Mouse (Mus musculus): ENCODE measurements around the gene Pgd. TPM values are rescaled to one million over a fixed set of nuclear protein-coding genes. Genes with fewer than 3 reads are reported as not detected.
"Not testable (repeated sequence)": the region's sequence is repeated elsewhere in the genome, so short reads cannot be mapped to it uniquely, and the experiment has no call there.

The Pgd gene
- polyA plus RNA-seq, 1 experiment from 2014 or later, result 133 TPM

DNA sequence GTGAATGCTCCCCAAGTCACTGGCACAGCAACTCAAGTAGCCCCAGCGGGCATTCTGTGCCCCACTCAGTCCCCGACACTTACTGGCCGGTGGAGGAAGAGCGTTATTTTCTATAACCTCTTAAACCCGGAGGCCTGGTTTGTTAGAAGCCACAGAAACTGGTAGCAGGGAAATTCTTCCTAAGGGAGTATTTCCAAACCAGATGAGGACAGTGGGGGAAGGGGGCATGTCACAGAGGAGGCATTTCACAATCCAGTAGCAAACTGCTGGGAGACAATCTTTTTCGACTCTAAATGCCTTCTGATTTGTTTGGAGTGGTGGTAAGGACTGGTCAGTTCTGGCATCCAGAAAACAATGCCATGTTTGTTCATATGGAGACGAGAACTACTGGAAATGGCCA lies 12.6 kb upstream of the Pgd start:
- 82% methylated on average over 7 of the region's 7 CpGs for WGBS
- Histone ChIP-seq H3K27me3 (ENCODE audit: insufficient read depth, poor library complexity, severe bottlenecking) (no peaks in the 10 kb centered on the region), H3K4me1 (0 out of 2 replicates have a peak, but pooled peaks cover 10% of the 10 kb centered on the region), H3K36me3 (peaks cover 48% of the 10 kb centered on the region), H3K4me3 (no peak overlapping the region), H3K27ac (no peak overlapping the region), H3K9me3 (no peaks in the 10 kb centered on the region)
- no peak for DNase-seq (ENCODE audit: low spot score)

GRCm38 (mm10) chr4:149178328-149178727 lies 11.8 kb upstream of the Pgd start:
- WGBS, result 79% methylated on average over 7 of the region's 7 CpGs
- H3K4me1 ChIP-seq, result peaks cover 10% of the 10 kb centered on the region; the same call in 1 of the 2 replicates
- no peaks in the 10 kb centered on the region for H3K27me3 ChIP-seq (ENCODE audit: insufficient read depth, poor library complexity, severe bottlenecking)
- no peaks in the 10 kb centered on the region for H3K9me3 ChIP-seq
- H3K4me3 ChIP-seq, result no peak overlapping the region
- no peak for DNase-seq (ENCODE audit: low spot score)
- H3K36me3 ChIP-seq, result peaks cover 41% of the 10 kb centered on the region
- H3K27ac ChIP-seq, result no peak overlapping the region

DNA sequence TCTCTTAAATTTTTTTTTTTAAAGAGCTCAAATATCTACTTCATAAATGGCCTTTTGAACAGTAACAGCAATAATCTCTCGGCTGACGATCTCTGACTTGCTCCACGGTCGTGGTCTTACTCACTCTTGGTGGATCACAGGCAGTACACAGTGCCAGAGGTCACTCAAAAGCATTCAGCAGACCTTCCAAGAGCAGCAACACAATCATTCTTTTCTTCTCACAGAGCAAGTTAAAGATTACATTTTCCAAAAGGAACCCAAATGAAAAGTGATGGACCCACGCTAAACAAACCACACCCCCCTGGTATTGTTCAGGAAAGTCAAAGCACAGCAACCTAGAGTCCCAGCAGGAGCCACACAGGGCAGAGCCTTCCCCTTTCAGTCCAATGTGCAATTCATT lies 10.5 kb upstream of the Pgd start:
- H3K27me3 ChIP-seq (ENCODE audit: insufficient read depth, poor library complexity, severe bottlenecking), result no peaks in the 10 kb centered on the region
- peaks cover 28% of the 10 kb centered on the region for H3K36me3 ChIP-seq
- H3K27ac ChIP-seq, result no peak overlapping the region
- H3K9me3 ChIP-seq, result no peaks in the 10 kb centered on the region
- DNase-seq (ENCODE audit: low spot score), result no peak
- 70% methylated on average over 5 of the region's 5 CpGs for WGBS
- peaks cover 17% of the 10 kb centered on the region for H3K4me1 ChIP-seq
- no peak overlapping the region for H3K4me3 ChIP-seq

DNA sequence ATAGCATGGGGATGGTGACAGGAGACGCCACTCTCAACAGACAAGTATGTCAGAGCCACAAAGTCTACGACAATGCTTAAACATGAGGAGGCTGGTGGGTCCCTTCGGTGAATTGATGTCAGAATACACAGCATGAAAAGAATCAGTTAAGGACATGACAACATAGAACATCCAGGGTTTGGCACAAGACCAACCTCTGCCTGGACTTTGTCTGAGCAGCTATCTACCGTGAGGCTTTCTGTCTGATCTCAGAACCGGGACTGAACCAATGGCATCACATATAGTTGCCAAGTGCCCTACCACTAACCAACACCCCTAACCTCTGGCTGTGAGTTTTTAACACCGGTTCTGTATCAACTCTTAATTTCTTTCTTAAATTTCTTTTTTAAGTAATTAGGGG lies 10.1 kb upstream of the Pgd start:
- H3K36me3 ChIP-seq, result peaks cover 24% of the 10 kb centered on the region
- no peak overlapping the region for H3K4me3 ChIP-seq
- no peaks in the 10 kb centered on the region for H3K27me3 ChIP-seq (ENCODE audit: insufficient read depth, poor library complexity, severe bottlenecking)
- H3K27ac ChIP-seq, result no peak overlapping the region
- peaks cover 17% of the 10 kb centered on the region for H3K4me1 ChIP-seq
- WGBS, result 84% methylated on average over 6 of the region's 6 CpGs
- no peak for DNase-seq (ENCODE audit: low spot score)
- H3K9me3 ChIP-seq, result no peaks in the 10 kb centered on the region

DNA sequence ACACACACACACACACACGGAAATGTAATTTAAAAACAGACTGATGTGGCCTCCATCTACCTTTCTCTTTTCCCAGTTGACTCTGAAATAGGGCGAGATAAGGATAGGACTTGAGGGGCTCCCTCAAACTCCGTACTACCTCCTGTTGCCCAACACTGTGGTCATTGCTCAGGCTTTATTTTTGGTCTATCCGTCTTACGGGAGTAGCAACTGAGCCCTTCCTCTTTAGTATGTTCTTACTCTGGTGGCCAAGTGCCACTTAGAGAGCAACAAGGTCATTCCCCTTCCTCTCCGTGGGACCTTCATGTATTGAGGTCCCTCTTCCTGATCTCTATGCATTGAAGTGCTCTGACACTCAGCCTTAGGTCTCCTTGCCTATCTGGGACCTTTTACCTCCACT lies 7.1 kb upstream of the Pgd start:
- DNase-seq (ENCODE audit: low spot score), result no peak
- Histone ChIP-seq H3K4me3 (no peak overlapping the region), H3K27ac (no peak overlapping the region), H3K9me3 (no peaks in the 10 kb centered on the region), H3K36me3 (peaks cover 3% of the 10 kb centered on the region; the same call in 1 of the 2 replicates), H3K27me3 (ENCODE audit: insufficient read depth, poor library complexity, severe bottlenecking) (no peaks in the 10 kb centered on the region), H3K4me1 (peaks cover 9% of the 10 kb centered on the region)
- WGBS, result 79% methylated on average over 6 of the region's 6 CpGs

GRCm38 (mm10) chr4:149172666-149173065 lies 6.1 kb upstream of the Pgd start:
- WGBS, result 76% methylated on average over 2 of the region's 2 CpGs
- Histone ChIP-seq H3K36me3 (peaks cover 3% of the 10 kb centered on the region; the same call in 1 of the 2 replicates), H3K27ac (peak overlapping the region; percentile 3; the same call in 1 of the 2 replicates), H3K27me3 (ENCODE audit: insufficient read depth, poor library complexity, severe bottlenecking) (no peaks in the 10 kb centered on the region), H3K4me3 (no peak overlapping the region), H3K9me3 (no peaks in the 10 kb centered on the region), H3K4me1 (peaks cover 9% of the 10 kb centered on the region)
- DNase-seq (ENCODE audit: low spot score), result no peak

- H3K27ac ChIP-seq, result peak overlapping the region; percentile 3; the same call in 1 of the 2 replicates
- 87% methylated on average over 5 of the region's 5 CpGs for WGBS
- peaks cover 3% of the 10 kb centered on the region; the same call in 1 of the 2 replicates for H3K36me3 ChIP-seq
- H3K27me3 ChIP-seq (ENCODE audit: insufficient read depth, poor library complexity, severe bottlenecking), result no peaks in the 10 kb centered on the region
- DNase-seq (ENCODE audit: low spot score), result no peak
- H3K4me1 ChIP-seq, result peaks cover 9% of the 10 kb centered on the region
- H3K4me3 ChIP-seq, result no peak overlapping the region
- H3K9me3 ChIP-seq, result no peaks in the 10 kb centered on the region
Observed at GRCm38 (mm10) chr4:149172083-149172482, 5.5 kb upstream of the Pgd start.

DNA sequence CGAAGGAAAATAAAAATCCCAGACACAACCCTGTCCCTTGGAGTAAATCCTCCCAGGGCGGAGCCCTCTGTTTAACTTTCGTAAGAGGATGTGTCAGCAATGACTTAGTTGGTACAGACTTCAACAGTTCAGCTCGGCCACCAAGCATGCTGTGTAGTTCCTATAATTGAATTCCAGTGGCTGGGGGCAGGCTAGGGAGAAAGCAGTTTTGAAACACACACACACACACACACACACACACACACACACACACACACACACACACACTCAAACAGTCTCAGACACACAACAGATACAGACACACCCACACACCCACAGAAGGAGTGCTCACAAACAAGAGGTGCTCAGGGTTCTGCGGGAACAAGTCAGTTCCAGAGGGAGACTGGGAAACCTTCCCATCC lies 5.0 kb upstream of the Pgd start:
- DNase-seq (ENCODE audit: low spot score), result no peak
- H3K4me3 ChIP-seq, result no peak overlapping the region
- H3K36me3 ChIP-seq, result peaks cover 3% of the 10 kb centered on the region; the same call in 1 of the 2 replicates
- H3K4me1 ChIP-seq, result peaks cover 9% of the 10 kb centered on the region
- H3K27ac ChIP-seq, result no peak overlapping the region
- no peaks in the 10 kb centered on the region for H3K27me3 ChIP-seq (ENCODE audit: insufficient read depth, poor library complexity, severe bottlenecking)
- 78% methylated on average over 5 of the region's 5 CpGs for WGBS
- H3K9me3 ChIP-seq, result no peaks in the 10 kb centered on the region

DNA sequence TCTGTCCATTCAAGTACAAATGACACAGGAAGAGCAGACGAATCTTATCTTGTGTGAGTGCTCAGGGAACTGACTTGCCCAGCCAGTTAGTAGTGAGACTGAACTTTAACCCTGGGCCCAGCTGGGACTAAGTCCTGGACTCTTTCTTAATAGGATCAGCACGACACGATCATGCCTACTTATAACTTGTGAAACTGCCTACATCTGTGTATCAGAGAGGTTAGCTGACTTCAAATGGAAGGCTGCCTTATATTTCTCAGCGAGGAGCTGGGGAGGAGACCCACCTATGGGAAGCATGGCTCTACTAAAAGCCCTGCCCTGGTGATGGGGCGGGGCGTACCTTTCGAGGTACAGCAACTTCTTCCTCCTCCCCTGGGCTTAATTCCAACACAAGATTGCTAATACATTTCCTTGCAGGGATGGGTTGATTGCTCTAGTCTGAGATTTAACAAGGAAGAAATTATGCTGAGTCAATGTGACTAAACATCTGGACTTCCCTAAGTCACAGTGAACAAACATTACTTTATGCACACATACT lies 3.9 kb upstream of the Pgd start:
- Histone ChIP-seq H3K27ac (peak overlapping the region; percentile 42; the same call in 1 of the 2 replicates), H3K9me3 (no peaks in the 10 kb centered on the region), H3K4me3 (no peak overlapping the region), H3K4me1 (peaks cover 17% of the 10 kb centered on the region), H3K36me3 (peaks cover 3% of the 10 kb centered on the region; the same call in 1 of the 2 replicates), H3K27me3 (ENCODE audit: insufficient read depth, poor library complexity, severe bottlenecking) (no peaks in the 10 kb centered on the region)
- WGBS, result 70% methylated on average over 7 of the region's 7 CpGs
- no peak for DNase-seq (ENCODE audit: low spot score)

DNA sequence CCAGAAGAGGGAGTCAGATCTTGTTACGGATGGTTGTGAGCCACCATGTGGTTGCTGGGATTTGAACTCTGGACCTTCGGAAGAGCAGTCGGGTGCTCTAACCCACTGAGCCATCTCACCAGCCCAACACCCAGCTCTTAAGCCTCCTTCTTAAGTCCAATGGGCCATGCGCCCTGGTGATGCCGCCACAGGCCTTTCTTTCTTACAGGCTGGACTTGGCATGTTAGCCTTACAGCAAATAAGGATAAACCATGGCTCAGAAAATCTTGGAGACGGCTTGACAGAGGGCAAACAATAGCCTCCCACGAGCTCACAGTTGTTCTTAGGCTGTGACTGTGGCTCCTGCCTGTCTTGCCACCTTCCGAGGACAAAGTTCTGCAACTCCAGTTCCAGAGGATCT lies 3.4 kb upstream of the Pgd start:
- not testable (repeated sequence) for H3K36me3 ChIP-seq; DNase-seq (ENCODE audit: low spot score); H3K9me3 ChIP-seq; H3K4me3 ChIP-seq; H3K27me3 ChIP-seq (ENCODE audit: insufficient read depth, poor library complexity, severe bottlenecking)
- 86% methylated on average over 7 of the region's 8 CpGs for WGBS
- Histone ChIP-seq H3K27ac (peak overlapping the region; percentile 42; the same call in 1 of the 2 replicates), H3K4me1 (peaks cover 23% of the 10 kb centered on the region)

DNA sequence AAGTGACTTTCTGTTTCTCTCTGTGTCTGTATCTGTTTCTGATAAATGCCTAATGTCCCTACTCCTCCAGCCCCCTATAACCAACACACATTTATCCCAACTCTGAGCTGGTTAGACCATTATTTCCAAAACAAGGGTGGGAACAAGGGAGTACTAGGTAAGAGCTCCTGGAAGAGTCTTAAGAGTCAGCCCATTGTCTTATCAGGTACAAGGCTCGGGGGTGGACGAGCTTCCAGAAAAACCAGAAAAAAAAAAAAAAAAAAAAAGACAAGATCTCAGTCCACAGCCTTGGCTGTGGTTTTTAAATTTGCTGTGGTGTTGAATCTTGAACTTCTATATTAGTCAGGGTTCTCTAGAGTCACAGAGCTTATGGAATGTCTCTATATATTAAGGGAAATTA lies 1.4 kb upstream of the Pgd start:
- Histone ChIP-seq H3K36me3 (peaks cover 23% of the 10 kb centered on the region), H3K9me3 (no peaks in the 10 kb centered on the region), H3K4me1 (peaks cover 27% of the 10 kb centered on the region), H3K27me3 (ENCODE audit: insufficient read depth, poor library complexity, severe bottlenecking) (no peaks in the 10 kb centered on the region), H3K4me3 (no peak overlapping the region), H3K27ac (no peak overlapping the region)
- no peak for DNase-seq (ENCODE audit: low spot score)
- 48% methylated on average over 2 of the region's 2 CpGs for WGBS

GRCm38 (mm10) chr4:149166957-149167611 lies 513 bp upstream of the Pgd start:
- Histone ChIP-seq H3K27ac (peak overlapping the region; percentile 95), H3K27me3 (ENCODE audit: insufficient read depth, poor library complexity, severe bottlenecking) (no peaks in the 10 kb centered on the region), H3K4me1 (peaks cover 21% of the 10 kb centered on the region), H3K36me3 (peaks cover 31% of the 10 kb centered on the region), H3K4me3 (peak overlapping the region; percentile 98), H3K9me3 (no peaks in the 10 kb centered on the region)
- WGBS, result under 1% methylated on average over 27 of the region's 27 CpGs
- DNase-seq (ENCODE audit: low spot score), result peak; percentile 77

- no peaks in the 10 kb centered on the region for H3K9me3 ChIP-seq
- peaks cover 61% of the 10 kb centered on the region for H3K36me3 ChIP-seq
- 66% methylated on average over 5 of the region's 5 CpGs for WGBS
Observed at GRCm38 (mm10) chr4:149164150-149164549, 2.4 kb downstream of the Pgd start.

More at GRCm38 (mm10) chr4:149164150-149164549, 2.4 kb downstream of the Pgd start:
- Histone ChIP-seq H3K27me3 (ENCODE audit: insufficient read depth, poor library complexity, severe bottlenecking) (no peaks in the 10 kb centered on the region), H3K4me3 (no peak overlapping the region), H3K4me1 (peaks cover 18% of the 10 kb centered on the region), H3K27ac (no peak overlapping the region)
- DNase-seq (ENCODE audit: low spot score), result no peak
